Mouse (Mus musculus) limb, embryonic 15.5 days (tissue): ENCODE data around the gene A730071L15Rik. TPM values are rescaled to one million over a fixed set of nuclear protein-coding genes. Genes with fewer than 3 reads are reported as not detected.
A peak's percentile ranks its signal among the peaks of the same experiment; 100 is the strongest.

Experiments used
- ATAC-seq: fragments of 200-750 bp; cut with Nextera tagmentation; 2 replicates; pipeline ENCODE4 v1.8.0; 2017; ENCODE audit warnings: low read depth, moderate TSS enrichment; ENCODE audit not compliant: insufficient number of reproducible peaks, low FRiP score, low TSS enrichment
- H3K27ac ChIP-seq: fragments of 300-500 bp; sonication (generic); 2 replicates; pipeline ENCODE4 v1.5.1; 2015; ENCODE audit warnings: moderate library complexity, mild to moderate bottlenecking, inconsistent platforms
- H3K27me3 ChIP-seq: fragments of 300-500 bp; sonication (generic); 2 replicates; pipeline ENCODE4 v1.6.1; 2015; ENCODE audit warnings: inconsistent platforms
- H3K36me3 ChIP-seq: fragments of 300-500 bp; sonication (generic); 2 replicates; pipeline ENCODE4 v1.6.1; 2015; ENCODE audit warnings: inconsistent platforms
- H3K4me1 ChIP-seq: fragments of 300-500 bp; sonication (generic); 2 replicates; pipeline ENCODE4 v1.6.1; 2015; ENCODE audit warnings: inconsistent platforms
- H3K4me2 ChIP-seq: fragments of 300-500 bp; sonication (generic); 2 replicates; pipeline ENCODE4 v1.6.1; 2015; ENCODE audit warnings: mild to moderate bottlenecking, inconsistent platforms
- H3K4me3 ChIP-seq: fragments of 300-500 bp; sonication (generic); 2 replicates; pipeline ENCODE4 v1.5.1; 2015; ENCODE audit warnings: mild to moderate bottlenecking, inconsistent platforms
- H3K9ac ChIP-seq: fragments of 300-500 bp; sonication (generic); 2 replicates; pipeline ENCODE4 v1.6.1; 2015; ENCODE audit warnings: inconsistent platforms
- H3K9me3 ChIP-seq: fragments of 300-500 bp; sonication (generic); 2 replicates; pipeline ENCODE4 v1.6.1; 2016; ENCODE audit warnings: inconsistent platforms
- WGBS: fragments of 180-500 bp; shearing (Covaris S2); methylation state at CpG from one replicate; pipeline ENCODE4 v1.1.7; 2015; 5-methylcytosine and 5-hydroxymethylcytosine counted together
- polyA plus RNA-seq: library from polyadenylated mRNA; unstranded; fragments of >200 nt; fragmentation: Nextera tagmentation; extraction: Ambion mirVana; gene quantifications from 2 replicates; pipeline ENCODE4 v1.2.1, GENCODE M21; 2015

The A730071L15Rik gene
- polyA plus RNA-seq, 1 experiment from 2014 or later: 0.37 TPM

DNA sequence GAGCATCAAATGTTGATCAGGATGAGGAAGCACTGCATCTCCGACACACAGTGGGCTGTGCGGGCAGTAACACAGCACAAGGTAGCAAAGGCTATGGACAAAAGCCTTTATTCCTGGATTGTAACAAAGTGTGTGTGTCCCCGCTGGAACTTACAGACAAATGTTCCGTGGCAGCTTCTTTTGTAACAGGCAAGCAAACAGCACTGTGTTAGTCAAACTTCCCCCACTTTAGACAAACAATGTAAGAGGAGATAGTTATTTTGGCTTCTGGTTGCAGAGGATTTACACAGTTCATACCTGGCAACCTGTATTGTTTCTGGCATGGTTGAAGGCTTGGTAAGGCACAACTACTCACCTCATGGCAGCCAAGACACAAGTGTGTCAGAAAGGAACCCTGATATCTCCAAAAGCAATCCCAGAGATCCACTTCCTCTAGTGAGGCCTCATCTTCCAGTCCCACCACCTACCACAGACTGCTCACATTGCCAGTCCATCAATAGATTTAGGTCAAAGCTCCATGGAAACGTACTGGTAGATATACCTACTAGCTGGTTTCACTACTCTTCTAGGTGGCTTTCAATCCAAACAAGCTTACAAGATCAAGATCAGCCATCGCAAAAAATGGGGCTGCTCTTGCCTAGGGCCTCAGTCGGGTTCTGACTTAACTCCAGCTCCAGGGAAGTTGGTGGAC is 34.3 kb upstream of the A730071L15Rik start:
- Histone ChIP-seq H3K27me3 (no peaks in the 10 kb centered on the region), H3K9ac (no peak overlapping the region), H3K4me3 (no peak overlapping the region), H3K27ac (no peak overlapping the region), H3K4me2 (no peak overlapping the region), H3K4me1 (no peaks in the 10 kb centered on the region), H3K9me3 (no peaks in the 10 kb centered on the region), H3K36me3 (no peaks in the 10 kb centered on the region)
- ATAC-seq: no peak
- WGBS: 92% methylated on average over 7 of the region's 7 CpGs

DNA sequence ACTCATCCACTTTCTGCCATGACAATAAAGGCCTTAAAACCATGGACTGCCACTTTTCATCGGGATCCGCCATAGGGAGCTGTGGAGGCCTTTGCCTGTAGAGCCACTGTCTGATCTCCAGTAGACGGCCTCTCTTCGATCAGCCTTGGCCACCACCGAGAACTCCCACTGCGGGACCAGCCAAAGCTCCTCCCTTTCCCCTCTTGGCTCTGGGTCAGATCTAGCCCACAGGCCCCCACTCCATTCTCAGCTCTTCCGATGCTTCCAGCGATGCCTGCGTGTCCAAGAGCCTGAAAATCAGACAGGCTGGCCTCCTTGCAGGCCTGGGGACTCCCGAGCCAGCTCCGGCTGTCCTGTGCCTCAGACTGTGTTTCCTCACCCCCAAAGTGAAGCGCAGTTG is 33.5 kb upstream of the A730071L15Rik start:
- H3K4me1 ChIP-seq: no peaks in the 10 kb centered on the region

DNA sequence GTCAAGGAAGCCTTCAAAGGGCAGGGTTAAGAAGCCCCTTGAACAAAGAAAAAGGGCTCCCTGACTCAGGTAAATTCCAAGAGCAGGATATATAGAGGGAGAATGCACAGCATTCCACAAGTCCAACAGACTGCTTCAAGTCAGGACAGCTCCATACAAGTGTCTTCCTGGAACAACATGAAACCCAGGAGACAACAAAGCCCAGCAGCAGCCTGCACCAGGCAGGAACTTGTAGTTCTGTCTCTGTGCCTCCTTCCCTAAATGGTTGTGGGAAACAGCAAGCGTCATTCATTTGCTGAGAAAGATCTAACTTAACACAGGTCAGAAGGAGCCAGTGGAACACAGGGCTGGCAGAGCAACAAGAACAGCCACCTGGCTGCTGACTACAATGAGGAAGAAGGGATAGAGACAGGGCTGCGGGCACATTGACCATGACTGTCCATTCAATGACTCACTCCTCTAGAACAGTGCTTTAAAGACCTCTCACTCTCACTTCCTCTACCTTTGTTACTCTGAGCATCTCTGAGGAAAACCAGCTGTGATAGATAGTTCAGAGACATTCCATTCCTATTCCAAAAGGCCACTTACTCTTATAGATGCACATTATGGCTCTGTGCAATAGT is 30.7 kb upstream of the A730071L15Rik start:
- Histone ChIP-seq H3K27me3 (no peaks in the 10 kb centered on the region), H3K27ac (no peak overlapping the region), H3K36me3 (no peaks in the 10 kb centered on the region), H3K4me2 (no peak overlapping the region), H3K9me3 (no peaks in the 10 kb centered on the region), H3K4me1 (no peaks in the 10 kb centered on the region), H3K9ac (no peak overlapping the region), H3K4me3 (no peak overlapping the region)
- no peak for ATAC-seq
- 89% methylated on average over 2 of the region's 2 CpGs for WGBS

More for the DNA sequence above, 33.5 kb upstream of the A730071L15Rik start:
- WGBS: 89% methylated on average over 12 of the region's 12 CpGs
- Histone ChIP-seq H3K27me3 (no peaks in the 10 kb centered on the region), H3K27ac (no peak overlapping the region), H3K9ac (no peak overlapping the region), H3K36me3 (no peaks in the 10 kb centered on the region), H3K9me3 (no peaks in the 10 kb centered on the region), H3K4me3 (no peak overlapping the region), H3K4me2 (no peak overlapping the region)
- ATAC-seq: no peak

DNA sequence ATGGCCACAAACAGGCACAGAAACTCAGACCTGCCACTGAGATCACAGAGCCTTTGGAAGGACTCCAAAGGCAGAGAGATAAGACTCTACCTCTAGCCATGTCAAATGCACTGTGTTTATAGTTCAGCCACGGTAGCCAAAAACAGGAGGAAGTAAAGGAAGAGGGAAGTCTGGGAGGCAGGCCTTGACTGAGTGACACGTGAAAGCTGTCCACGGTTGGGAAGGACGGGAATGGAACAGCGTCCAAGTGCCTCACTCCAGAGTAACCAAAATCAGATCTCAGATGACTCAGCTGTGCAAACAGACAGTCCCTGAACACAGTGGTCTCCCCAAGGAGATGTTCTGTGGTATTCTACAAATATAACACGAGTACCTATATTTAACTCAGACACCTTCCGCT is 25.1 kb upstream of the A730071L15Rik start:
- no peaks in the 10 kb centered on the region for H3K36me3 ChIP-seq
- no peak for ATAC-seq
- no peak overlapping the region for H3K4me3 ChIP-seq
- no peak overlapping the region for H3K27ac ChIP-seq
- no peaks in the 10 kb centered on the region for H3K9me3 ChIP-seq
- no peak overlapping the region for H3K4me2 ChIP-seq
- peaks cover 14% of the 10 kb centered on the region for H3K4me1 ChIP-seq
- WGBS: 66% methylated on average over 7 of the region's 7 CpGs
- H3K27me3 ChIP-seq: no peaks in the 10 kb centered on the region
- no peak overlapping the region for H3K9ac ChIP-seq

DNA sequence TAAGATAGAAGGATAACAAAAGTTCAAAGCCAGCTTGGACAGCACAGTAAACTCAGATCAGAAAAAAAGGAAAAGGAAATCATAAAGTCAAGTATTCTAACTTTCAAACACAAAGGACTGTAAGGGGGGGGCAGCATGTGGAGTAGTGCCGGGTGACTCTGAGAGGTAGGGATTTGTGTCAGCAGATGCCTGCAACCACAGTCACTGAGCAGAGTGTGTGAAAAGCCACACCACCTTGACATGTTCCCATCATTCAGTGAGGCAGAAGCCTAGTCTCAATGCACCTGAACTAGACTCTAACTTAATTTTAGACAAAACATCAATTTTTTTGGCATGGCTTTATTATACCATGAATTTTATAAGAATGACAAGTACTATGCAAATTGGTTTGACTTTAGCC is 24.3 kb upstream of the A730071L15Rik start:
- no peak overlapping the region for H3K4me2 ChIP-seq
- peaks cover 14% of the 10 kb centered on the region for H3K4me1 ChIP-seq
- H3K27ac ChIP-seq: no peak overlapping the region
- H3K9ac ChIP-seq: no peak overlapping the region
- no peaks in the 10 kb centered on the region for H3K36me3 ChIP-seq
- no peak overlapping the region for H3K4me3 ChIP-seq
- H3K27me3 ChIP-seq: no peaks in the 10 kb centered on the region
- ATAC-seq: no peak
- no peaks in the 10 kb centered on the region for H3K9me3 ChIP-seq
- WGBS: 67% methylated on average over 1 of the region's 1 CpGs

DNA sequence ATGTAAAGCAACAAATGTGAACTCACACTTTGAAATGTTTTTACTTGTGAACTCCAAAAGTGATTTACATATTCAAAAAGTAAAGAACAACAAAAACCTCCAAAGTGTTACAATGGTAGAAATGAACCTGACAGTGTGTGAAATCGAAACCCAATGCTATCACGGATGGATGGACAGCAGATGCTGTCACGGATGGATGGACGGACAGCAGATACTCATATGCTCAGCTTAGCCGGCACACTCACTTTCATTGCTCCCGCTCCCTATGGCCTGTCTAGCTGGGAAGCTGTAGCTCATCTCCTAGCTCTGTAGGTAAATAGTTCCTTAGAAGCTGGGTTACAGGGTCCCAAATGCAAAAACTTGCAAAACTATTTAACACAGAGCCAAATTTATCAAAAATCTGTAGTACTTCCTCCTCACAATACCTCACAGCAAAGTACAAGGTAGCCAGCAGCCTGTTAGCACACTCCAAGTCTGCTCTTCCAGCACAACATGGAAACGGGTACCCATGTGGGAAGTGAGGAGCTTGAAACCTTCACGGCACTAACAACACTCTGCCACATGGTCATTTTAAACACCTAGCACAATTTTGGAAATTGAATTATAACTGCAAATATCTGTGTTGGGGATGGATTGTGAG is 21.9 kb upstream of the A730071L15Rik start:
- H3K4me2 ChIP-seq: no peak overlapping the region
- H3K4me3 ChIP-seq: no peak overlapping the region
- no peak for ATAC-seq
- no peaks in the 10 kb centered on the region for H3K36me3 ChIP-seq
- no peaks in the 10 kb centered on the region for H3K9me3 ChIP-seq
- H3K27me3 ChIP-seq: no peaks in the 10 kb centered on the region
- H3K4me1 ChIP-seq: peaks cover 14% of the 10 kb centered on the region
- 75% methylated on average over 8 of the region's 8 CpGs for WGBS
- H3K9ac ChIP-seq: no peak overlapping the region
- no peak overlapping the region for H3K27ac ChIP-seq

DNA sequence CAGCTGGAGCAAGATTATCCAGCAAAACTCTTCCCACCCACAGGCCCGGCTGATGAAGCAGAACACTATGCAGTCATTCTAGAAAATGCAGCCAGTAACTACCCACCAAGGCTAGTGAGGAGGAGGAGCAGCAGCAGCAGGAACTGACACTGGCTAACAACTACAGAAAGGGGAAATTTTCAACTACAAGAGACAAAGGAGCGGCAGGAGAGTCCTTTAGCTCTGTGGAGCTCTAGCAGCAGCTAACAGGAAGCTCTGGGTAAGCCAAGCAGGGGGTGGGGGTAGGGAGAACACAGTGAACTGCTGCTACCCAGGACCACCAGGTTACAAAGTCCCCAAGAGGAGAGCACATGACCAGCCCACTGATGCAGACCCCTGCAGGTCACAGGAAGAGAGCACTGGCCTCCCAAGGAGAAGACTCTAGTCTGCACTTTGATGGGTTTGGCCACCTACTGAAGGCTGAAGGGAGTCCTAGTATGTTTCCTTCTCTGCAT is 21.1 kb upstream of the A730071L15Rik start:
- Histone ChIP-seq H3K27ac (peak overlapping the region; percentile 43; the same call in 1 of the 2 replicates), H3K36me3 (no peaks in the 10 kb centered on the region), H3K4me1 (peaks cover 14% of the 10 kb centered on the region), H3K9ac (no peak overlapping the region), H3K9me3 (no peaks in the 10 kb centered on the region), H3K4me3 (no peak overlapping the region), H3K27me3 (no peaks in the 10 kb centered on the region), H3K4me2 (no peak overlapping the region)
- no peak for ATAC-seq
- WGBS: 22% methylated on average over 2 of the region's 2 CpGs

DNA sequence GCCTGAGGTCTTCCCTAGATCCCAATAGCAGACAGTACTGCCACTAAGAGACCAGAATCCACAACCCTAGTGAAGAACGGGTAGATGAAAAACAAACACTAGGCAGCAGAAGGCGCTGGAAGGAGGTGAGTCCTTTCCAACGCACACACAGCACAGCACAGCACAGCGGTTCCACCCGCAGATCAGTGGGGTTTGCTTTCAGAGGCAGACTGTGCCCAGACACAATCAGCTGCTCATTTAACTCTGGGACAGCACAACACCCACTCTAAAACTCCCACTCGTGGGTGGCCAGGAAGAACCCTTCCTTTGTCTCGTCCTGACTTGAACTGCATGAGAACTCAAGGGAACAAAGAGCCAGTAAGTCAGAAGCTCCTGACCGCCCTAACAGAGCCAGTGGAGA is 20.6 kb upstream of the A730071L15Rik start:
- H3K27me3 ChIP-seq: no peaks in the 10 kb centered on the region
- no peak for ATAC-seq
- H3K4me2 ChIP-seq: no peak overlapping the region
- no peak overlapping the region for H3K9ac ChIP-seq
- peaks cover 17% of the 10 kb centered on the region for H3K4me1 ChIP-seq
- H3K9me3 ChIP-seq: no peaks in the 10 kb centered on the region
- no peaks in the 10 kb centered on the region for H3K36me3 ChIP-seq
- H3K4me3 ChIP-seq: no peak overlapping the region
- WGBS: 30% methylated on average over 8 of the region's 8 CpGs
- peak overlapping the region; percentile 43 for H3K27ac ChIP-seq

DNA sequence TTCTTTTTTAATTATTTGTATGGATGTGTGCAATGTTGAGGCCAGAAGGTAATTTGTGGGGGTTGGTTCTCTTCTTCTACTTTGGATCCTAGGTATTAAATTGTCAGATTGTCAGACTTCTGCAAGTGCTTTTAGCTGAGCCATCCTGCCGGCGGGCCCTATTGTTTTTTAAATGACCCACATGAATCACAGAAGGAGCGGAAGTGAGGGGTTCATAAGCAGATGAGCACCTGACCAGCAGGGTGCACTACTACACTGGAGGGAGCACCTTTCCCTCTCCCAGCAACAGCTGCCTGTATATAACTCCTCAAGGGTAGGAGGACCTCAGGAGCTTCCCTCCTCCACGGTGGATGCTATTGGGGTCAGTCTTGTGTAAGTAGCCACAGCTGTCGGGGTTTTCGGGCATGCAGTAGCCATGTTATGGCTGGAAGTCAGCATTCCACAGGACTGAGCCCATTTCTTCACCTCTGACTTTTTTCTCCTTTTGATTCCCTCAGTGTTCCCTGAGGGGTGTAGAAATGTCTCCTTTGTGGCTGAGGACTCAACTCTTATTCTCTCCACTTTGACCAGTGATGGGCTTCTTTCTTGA is 18.9 kb upstream of the A730071L15Rik start:
- peaks cover 22% of the 10 kb centered on the region for H3K4me1 ChIP-seq
- 62% methylated on average over 6 of the region's 6 CpGs for WGBS
- no peaks in the 10 kb centered on the region for H3K36me3 ChIP-seq
- ATAC-seq: no peak
- H3K4me2 ChIP-seq: no peak overlapping the region
- H3K27me3 ChIP-seq: no peaks in the 10 kb centered on the region
- no peaks in the 10 kb centered on the region for H3K9me3 ChIP-seq
- no peak overlapping the region for H3K4me3 ChIP-seq
- H3K27ac ChIP-seq: no peak overlapping the region
- H3K9ac ChIP-seq: no peak overlapping the region

DNA sequence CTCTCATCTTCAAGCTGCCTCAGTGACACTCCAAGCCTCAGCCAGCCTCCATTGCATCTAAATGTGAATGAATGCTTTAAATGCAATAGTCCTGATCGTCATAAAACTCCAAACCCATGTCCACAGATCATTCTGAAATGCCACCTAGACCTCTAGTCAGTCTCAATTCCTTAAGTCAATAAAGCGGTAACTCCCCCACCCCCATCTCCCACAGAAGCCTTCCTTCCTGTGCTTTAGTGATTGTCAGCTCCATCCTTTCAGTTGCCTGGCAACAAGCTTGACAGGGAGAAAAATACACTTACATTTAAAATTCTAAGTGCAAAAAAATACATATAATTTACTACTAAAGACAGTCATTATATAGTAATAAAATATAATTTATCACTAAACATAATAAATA is 16.6 kb upstream of the A730071L15Rik start:
- Histone ChIP-seq H3K36me3 (0 out of 2 replicates have a peak, but pooled peaks cover 5% of the 10 kb centered on the region), H3K9me3 (no peaks in the 10 kb centered on the region), H3K27ac (no peak overlapping the region), H3K4me2 (no peak overlapping the region), H3K27me3 (no peaks in the 10 kb centered on the region), H3K4me1 (peaks cover 21% of the 10 kb centered on the region), H3K4me3 (no peak overlapping the region), H3K9ac (no peak overlapping the region)
- WGBS: 88% methylated on average over 2 of the region's 2 CpGs
- no peak for ATAC-seq

DNA sequence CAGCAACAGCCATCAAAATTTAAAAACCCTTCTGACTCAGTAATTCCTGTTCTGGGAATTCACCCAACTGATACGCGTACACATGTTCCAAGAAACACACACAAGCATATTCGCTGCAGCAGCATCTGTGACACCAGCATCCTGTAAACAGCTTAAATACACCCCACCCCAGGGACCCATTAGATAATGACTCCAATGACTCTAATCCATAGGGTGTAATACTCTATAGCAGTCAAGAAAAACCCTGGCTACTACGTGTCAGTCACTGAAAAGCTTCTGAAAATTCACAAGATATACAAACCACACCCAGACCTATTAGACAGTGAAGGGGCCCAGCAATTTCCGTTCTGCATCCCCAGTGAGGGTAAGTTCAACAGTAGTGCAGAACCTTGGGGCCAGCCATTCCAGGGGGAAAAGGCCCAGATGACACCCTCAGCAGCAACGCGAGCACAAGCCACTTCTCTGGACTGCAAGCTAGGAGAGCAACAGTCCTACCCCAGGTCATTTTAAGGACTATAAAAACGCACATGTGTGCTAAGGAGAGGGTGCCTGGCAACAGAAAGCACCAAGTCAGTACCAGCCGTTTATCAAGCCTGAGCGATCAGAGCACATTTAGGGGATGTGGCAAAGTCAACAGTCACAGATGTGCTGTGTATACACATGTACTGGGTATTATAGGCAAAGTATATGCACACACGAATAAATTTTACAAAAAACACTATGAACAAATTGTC is 15.5 kb upstream of the A730071L15Rik start:
- H3K27me3 ChIP-seq: no peaks in the 10 kb centered on the region
- H3K4me3 ChIP-seq: no peak overlapping the region
- 0 out of 2 replicates have a peak, but pooled peaks cover 5% of the 10 kb centered on the region for H3K36me3 ChIP-seq
- no peaks in the 10 kb centered on the region for H3K9me3 ChIP-seq
- no peak overlapping the region for H3K9ac ChIP-seq
- WGBS: 50% methylated on average over 11 of the region's 11 CpGs
- ATAC-seq: no peak
- no peak overlapping the region for H3K4me2 ChIP-seq
- H3K27ac ChIP-seq: no peak overlapping the region
- peaks cover 14% of the 10 kb centered on the region for H3K4me1 ChIP-seq
